Mouse (Mus musculus) embryonic facial prominence, embryonic 11.5 days (tissue): ENCODE results near the gene Stpg4. TPM values are rescaled to one million over a fixed set of nuclear protein-coding genes. Genes with fewer than 3 reads are reported as not detected.
A peak's percentile ranks its signal among the peaks of the same experiment; 100 is the strongest.

Source experiments
- ATAC-seq: fragments of 200-750 bp; cut with Nextera tagmentation; replicated peaks from 2 replicates; pipeline ENCODE4 v1.8.0; 2017; ENCODE audit warnings: low read depth; ENCODE audit not compliant: insufficient number of reproducible peaks, low FRiP score, low TSS enrichment
- DNase-seq: peaks from one replicate; pipeline ENCODE4 v3.0.0-alpha.2; 2015; ENCODE audit warnings: low spot score
- H3K27ac ChIP-seq: fragments of 300-500 bp; sonication (generic); replicated peaks from 2 replicates; pipeline ENCODE4 v1.5.1; 2014; ENCODE audit warnings: mild to moderate bottlenecking, low read depth, low read length, control low read depth
- H3K27me3 ChIP-seq: fragments of 300-500 bp; sonication (generic); 2 replicates; pipeline ENCODE4 v1.6.1; 2014; ENCODE audit warnings: mild to moderate bottlenecking, low read length, moderate library complexity, mixed read lengths; ENCODE audit not compliant: control insufficient read depth, insufficient read depth
- H3K36me3 ChIP-seq: fragments of 300-500 bp; sonication (generic); replicated peaks from 2 replicates; pipeline ENCODE4 v1.6.1; 2014; ENCODE audit warnings: low read depth, mild to moderate bottlenecking, low read length, moderate library complexity, mixed read lengths; ENCODE audit not compliant: control insufficient read depth, insufficient read depth
- H3K4me1 ChIP-seq: fragments of 300-500 bp; sonication (generic); 2 replicates; pipeline ENCODE4 v1.6.1; 2014; ENCODE audit warnings: low read length, mixed read lengths; ENCODE audit not compliant: control insufficient read depth, insufficient read depth
- H3K4me2 ChIP-seq: fragments of 300-500 bp; sonication (generic); 2 replicates; pipeline ENCODE4 v1.6.1; 2014; ENCODE audit warnings: low read depth, mild to moderate bottlenecking, control low read depth, low read length, moderate library complexity
- H3K4me3 ChIP-seq: fragments of 300-500 bp; sonication (generic); 2 replicates; pipeline ENCODE4 v1.5.1; 2014; ENCODE audit warnings: low read depth, low read length, control low read depth
- H3K9ac ChIP-seq: fragments of 300-500 bp; sonication (generic); replicated peaks from 2 replicates; pipeline ENCODE4 v1.6.1; 2014; ENCODE audit warnings: mild to moderate bottlenecking, control low read depth, low read length
- H3K9me3 ChIP-seq: fragments of 300-500 bp; sonication (generic); replicated peaks from 2 replicates; pipeline ENCODE4 v1.6.1; 2016; ENCODE audit warnings: mild to moderate bottlenecking, low read length, inconsistent platforms, mixed read lengths; ENCODE audit not compliant: control insufficient read depth
- WGBS: fragments of 180-500 bp; shearing (Covaris S2); extraction: QIAGEN DNeasy Blood & Tissue Kit; methylation state at CpG from one replicate; pipeline ENCODE4 v1.1.7; 2014; 5-methylcytosine and 5-hydroxymethylcytosine counted together
- polyA plus RNA-seq: library from polyadenylated mRNA; unstranded; fragments of >200 nt; fragmentation: Nextera tagmentation; extraction: Ambion mirVana; gene quantifications from 2 replicates; pipeline ENCODE4 v1.2.1, GENCODE M21; 2014

The Stpg4 gene
- polyA plus RNA-seq, 1 experiment from 2014 or later: not detected

DNA sequence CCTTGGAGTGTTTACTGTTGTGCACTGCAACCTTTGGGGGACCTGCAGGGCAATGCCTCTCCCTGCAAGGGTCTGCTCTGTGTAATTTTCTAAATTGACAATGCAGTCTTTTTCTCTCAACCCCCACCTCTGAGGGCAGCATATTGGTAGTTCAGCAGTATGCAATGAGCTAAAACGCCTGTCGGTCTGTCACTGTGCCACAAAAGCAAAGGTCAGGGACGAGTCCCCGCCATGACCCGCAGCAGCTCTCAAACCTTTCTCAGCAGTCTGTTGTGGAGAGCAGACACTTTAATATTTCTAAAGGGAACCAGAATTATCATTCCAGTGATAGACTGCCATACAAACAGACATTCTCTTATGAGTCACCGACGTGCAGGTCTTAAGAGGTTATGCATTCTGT is 30.4 kb upstream of the Stpg4 start:
- Histone ChIP-seq H3K27ac (no peak overlapping the region), H3K4me2 (no peak overlapping the region), H3K36me3 (no peaks in the 10 kb centered on the region), H3K9ac (no peak overlapping the region), H3K4me1 (no peaks in the 10 kb centered on the region; the same call in 1 of the 2 replicates), H3K9me3 (no peaks in the 10 kb centered on the region), H3K4me3 (no peak overlapping the region), H3K27me3 (no peaks in the 10 kb centered on the region)
- 46% methylated on average over 7 of the region's 7 CpGs for WGBS
- no peak for DNase-seq
- no peak for ATAC-seq

DNA sequence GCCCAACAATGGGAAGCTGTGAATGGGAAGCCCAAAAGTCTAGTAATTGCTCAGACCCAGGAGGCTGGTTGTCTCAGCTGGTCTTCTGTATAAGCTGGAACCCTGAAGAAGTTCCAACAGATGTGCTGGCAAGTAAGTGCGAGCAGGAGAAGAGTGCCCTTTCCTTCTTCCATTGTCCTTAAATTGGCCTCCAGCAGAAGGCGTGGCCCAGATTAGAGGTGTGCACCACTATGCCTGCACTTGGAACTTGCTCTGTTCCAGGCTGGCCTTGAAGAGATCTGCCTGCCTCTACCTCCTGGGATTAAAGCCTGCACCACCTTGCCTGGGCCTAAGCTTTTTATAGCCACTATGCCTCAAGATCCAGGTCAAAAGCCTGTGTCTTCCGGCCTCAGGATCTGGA is 26.6 kb upstream of the Stpg4 start:
- Histone ChIP-seq H3K4me2 (no peak overlapping the region), H3K4me1 (no peaks in the 10 kb centered on the region), H3K4me3 (no peak overlapping the region), H3K9ac (no peak overlapping the region), H3K27me3 (no peaks in the 10 kb centered on the region), H3K36me3 (no peaks in the 10 kb centered on the region), H3K9me3 (no peaks in the 10 kb centered on the region), H3K27ac (no peak overlapping the region)
- ATAC-seq: no peak
- WGBS: 82% methylated on average over 3 of the region's 3 CpGs
- DNase-seq: no peak

DNA sequence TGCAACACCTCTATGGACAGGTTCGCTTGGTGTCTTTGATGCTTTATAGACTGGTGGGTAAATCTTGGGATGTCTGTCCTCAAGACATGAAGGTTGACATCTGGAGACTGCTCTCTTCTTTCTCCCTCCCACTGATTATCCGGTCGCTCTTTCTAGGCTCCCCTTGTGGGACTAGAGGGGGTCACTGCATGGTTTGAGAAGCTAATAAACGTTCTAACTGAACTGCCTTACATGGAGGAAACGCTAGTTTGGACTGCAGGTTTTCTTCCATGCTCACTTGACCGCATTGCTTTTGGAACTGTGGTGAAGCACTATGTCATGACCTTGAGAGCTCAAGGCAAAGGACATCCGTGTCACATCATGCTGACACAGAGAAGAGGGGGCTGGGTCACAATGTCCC is 25.8 kb upstream of the Stpg4 start:
- no peak overlapping the region for H3K27ac ChIP-seq
- no peak overlapping the region for H3K9ac ChIP-seq
- H3K4me3 ChIP-seq: no peak overlapping the region
- no peak overlapping the region for H3K4me2 ChIP-seq
- no peaks in the 10 kb centered on the region for H3K9me3 ChIP-seq
- DNase-seq (no peak), ATAC-seq (no peak)
- 84% methylated on average over 7 of the region's 7 CpGs for whole genome bisulfite sequencing
- no peaks in the 10 kb centered on the region for H3K4me1 ChIP-seq
- no peaks in the 10 kb centered on the region for H3K27me3 ChIP-seq
- no peaks in the 10 kb centered on the region for H3K36me3 ChIP-seq

DNA sequence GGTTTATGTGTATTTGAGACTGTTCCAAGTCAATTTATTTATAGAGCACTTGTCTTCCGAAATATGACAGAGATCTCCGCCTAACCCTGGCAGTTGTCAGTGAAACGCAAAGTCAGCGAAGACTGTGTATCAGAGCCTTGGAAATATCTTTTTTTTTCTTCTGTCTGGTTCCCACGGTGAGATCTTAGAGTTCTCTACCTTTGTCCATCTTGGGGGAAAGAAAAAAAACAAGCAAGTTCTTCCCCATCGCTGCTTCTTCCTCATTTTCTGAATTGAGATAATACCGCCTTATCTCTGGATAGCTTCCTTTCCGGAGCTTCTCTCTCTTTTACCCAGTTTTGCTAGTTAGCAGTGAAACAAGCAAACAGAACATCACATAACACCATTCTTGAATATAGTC is 21.3 kb upstream of the Stpg4 start:
- H3K9ac ChIP-seq: no peak overlapping the region
- H3K4me2 ChIP-seq: no peak overlapping the region
- DNase-seq (no peak), ATAC-seq (no peak)
- H3K4me3 ChIP-seq: no peak overlapping the region
- no peaks in the 10 kb centered on the region for H3K9me3 ChIP-seq
- no peak overlapping the region for H3K27ac ChIP-seq
- WGBS: 89% methylated on average over 8 of the region's 8 CpGs
- no peaks in the 10 kb centered on the region for H3K27me3 ChIP-seq
- no peaks in the 10 kb centered on the region for H3K36me3 ChIP-seq
- H3K4me1 ChIP-seq: 0 out of 2 replicates have a peak, but pooled peaks cover 3% of the 10 kb centered on the region

DNA sequence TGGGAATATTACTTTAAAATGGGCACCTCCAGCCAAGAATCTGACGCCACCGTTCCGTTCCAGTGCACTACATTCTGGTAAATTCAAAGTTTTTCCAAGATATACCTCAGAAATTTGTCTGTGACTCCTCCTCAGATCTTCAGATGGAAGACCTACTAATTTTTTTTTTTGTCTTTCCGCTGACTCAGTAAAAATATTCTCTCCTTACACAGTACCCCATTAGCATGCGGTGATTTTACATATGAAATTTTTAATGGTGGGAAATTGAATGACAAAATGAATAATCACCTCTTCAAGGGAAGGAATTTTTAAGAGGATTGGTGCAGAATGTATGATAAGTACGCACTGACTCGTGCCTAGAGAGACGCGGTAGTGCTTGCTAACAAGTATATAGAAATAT is 20.8 kb upstream of the Stpg4 start:
- 0 out of 2 replicates have a peak, but pooled peaks cover 3% of the 10 kb centered on the region for H3K4me1 ChIP-seq
- DNase-seq: no peak
- no peak overlapping the region for H3K4me3 ChIP-seq
- H3K9ac ChIP-seq: no peak overlapping the region
- no peak overlapping the region for H3K27ac ChIP-seq
- no peaks in the 10 kb centered on the region for H3K27me3 ChIP-seq
- no peak overlapping the region for H3K4me2 ChIP-seq
- H3K9me3 ChIP-seq: no peaks in the 10 kb centered on the region
- WGBS: 94% methylated on average over 9 of the region's 9 CpGs
- no peak for ATAC-seq
- H3K36me3 ChIP-seq: no peaks in the 10 kb centered on the region

DNA sequence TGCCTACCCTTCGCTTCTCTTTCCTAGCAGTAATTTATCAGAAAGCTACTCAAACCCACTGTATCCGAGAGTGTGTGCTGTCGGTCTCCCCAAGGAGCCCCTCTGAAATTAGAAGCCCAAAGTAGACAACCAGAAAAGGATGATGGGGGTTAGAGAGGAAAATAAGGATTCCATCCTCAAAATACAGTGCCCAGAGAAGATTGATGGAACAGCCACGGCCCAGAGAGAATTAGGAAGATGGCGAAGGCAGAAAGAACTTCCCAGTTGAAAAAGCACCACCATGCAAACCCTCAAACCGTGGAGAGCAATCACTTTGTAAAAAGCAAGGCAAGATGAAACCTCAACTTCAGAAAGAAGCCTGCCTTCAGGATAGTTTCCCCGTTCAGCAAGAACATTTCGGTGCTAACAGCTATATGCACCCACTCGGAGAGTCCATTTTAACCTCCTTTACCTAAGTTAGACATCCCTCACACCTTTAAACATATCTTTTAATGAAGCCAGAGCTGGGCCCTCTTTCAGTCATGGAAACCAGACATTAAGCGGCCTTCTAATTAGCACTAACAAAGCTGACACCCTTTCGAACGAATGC is 20.2 kb upstream of the Stpg4 start:
- 42% methylated on average over 12 of the region's 12 CpGs for WGBS
- peak overlapping the region; percentile 39 for H3K4me2 ChIP-seq
- ATAC-seq (no peak), DNase-seq (no peak)
- H3K9ac ChIP-seq: peak overlapping the region; percentile 98
- peak overlapping the region; percentile 96; the same call in 1 of the 2 replicates for H3K27ac ChIP-seq
- no peaks in the 10 kb centered on the region for H3K27me3 ChIP-seq
- 0 out of 2 replicates have a peak, but pooled peaks cover 3% of the 10 kb centered on the region for H3K4me1 ChIP-seq
- no peaks in the 10 kb centered on the region for H3K9me3 ChIP-seq
- no peaks in the 10 kb centered on the region for H3K36me3 ChIP-seq
- H3K4me3 ChIP-seq: peak overlapping the region; percentile 96

DNA sequence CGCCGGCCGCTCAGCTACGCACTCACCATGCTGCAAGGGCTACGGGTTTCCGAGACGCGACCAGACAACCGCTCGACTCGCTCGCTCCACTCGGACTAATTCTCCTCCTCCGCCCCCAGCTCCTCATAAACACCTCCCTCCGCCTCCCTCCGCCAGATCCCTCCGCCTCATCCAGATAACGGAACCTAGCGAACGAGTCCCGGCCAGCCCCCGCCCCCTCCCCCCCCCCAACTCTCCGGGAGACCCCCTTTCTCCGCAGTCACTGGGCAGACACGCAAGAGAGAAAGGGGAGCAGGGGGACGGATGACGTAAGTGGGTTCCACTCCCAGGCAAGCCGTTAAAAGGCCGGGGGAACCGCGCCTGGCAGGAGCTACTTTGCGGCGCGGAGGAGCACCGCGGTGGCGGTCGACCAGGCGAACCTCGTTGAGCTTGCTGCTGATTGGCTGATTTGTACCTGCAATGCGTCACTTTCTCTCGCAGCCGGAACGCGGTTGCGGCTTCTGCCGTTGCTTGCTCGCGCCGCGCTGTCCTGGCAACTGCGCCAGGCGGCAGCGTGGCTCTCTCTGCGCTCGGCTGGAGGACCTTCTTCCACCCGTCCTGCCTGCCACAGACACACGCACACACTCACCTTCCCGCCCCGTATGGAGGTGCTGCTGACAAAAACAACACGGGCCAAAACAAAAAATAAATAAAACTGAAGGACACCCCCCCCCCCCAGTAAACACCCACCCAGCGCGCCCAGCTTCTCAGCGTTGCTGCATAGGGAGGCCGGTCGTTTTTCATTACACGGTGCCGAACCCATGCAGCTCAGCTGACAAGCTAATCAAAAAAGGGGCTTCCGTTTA is 19.4 kb upstream of the Stpg4 start, which contains the start of gene Calm2:
Gene Calm2, minus strand, starts transcription at position 169 of the 845 bp plus-strand sequence.
- DNase-seq (peak; percentile 97), ATAC-seq (peak; percentile 89)
- under 1% methylated on average over 67 of the region's 69 CpGs for WGBS
- Histone ChIP-seq H3K4me1 (0 out of 2 replicates have a peak, but pooled peaks cover 3% of the 10 kb centered on the region), H3K36me3 (no peaks in the 10 kb centered on the region), H3K9ac (peak within 1 kb of the TSS; percentile 98), H3K27me3 (no peaks in the 10 kb centered on the region), H3K27ac (peak within 1 kb of the TSS; percentile 96), H3K4me2 (peak within 1 kb of the TSS; percentile 70), H3K4me3 (peak within 1 kb of the TSS; percentile 96), H3K9me3 (no peaks in the 10 kb centered on the region)
